Mouse (Mus musculus) thymus, adult 2 months (tissue): ENCODE results near the gene Scnn1a.

Source experiments
- CTCF ChIP-seq: fragments of 200-500 bp; IDR thresholded peaks from 2 replicates; pipeline ENCODE4 v1.5.1; 2012; ENCODE audit warnings: mild to moderate bottlenecking, control low read depth, low read length, moderate library complexity, borderline replicate concordance; ENCODE audit not compliant: control insufficient read depth, poor library complexity, insufficient read depth; ENCODE audit errors: extremely low read depth
- POLR2A ChIP-seq: fragments of 200-500 bp; IDR thresholded peaks from 2 replicates; pipeline ENCODE4 v1.6.1; 2012; ENCODE audit warnings: mild to moderate bottlenecking, low read length, control low read depth, moderate library complexity; ENCODE audit not compliant: control insufficient read depth, poor library complexity, insufficient read depth; ENCODE audit errors: extremely low read depth

DNA sequence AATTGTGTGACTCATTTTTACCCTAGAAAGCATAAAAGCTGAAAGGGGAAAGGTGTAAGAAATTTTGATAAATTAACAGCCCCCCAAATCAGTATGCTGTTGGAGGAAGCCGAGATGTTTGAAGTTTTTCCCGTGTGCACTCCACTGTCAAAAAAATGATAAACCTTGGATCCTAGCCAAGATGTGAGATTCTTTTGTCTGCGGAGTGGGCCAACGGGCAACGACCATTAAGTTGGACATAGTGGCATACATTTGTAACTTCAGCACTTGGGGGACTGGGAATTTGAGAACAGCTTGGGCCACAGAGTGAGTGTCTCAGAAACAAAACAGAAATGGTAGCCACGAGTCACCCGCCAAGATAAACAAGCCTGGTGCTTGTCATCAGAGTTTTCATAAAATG, 3.4 kb upstream of the Scnn1a start:
- TF ChIP-seq CTCF (no peak), POLR2A (no peak)
